Mouse (Mus musculus) bone marrow, adult 2 months (tissue): Measurements from ENCODE around the gene Rpl12.

Experiments used
- CTCF ChIP-seq: fragments of 200-500 bp; IDR thresholded peaks from 2 replicates; pipeline ENCODE4 v1.5.1; 2011; ENCODE audit warnings: low read length, control low read depth; ENCODE audit not compliant: control insufficient read depth, insufficient read depth
- POLR2A ChIP-seq: fragments of 200-500 bp; IDR thresholded peaks from 2 replicates; pipeline ENCODE4 v1.6.1; 2011; ENCODE audit warnings: low read depth, mild to moderate bottlenecking, control low read depth, low read length, borderline replicate concordance; ENCODE audit not compliant: control insufficient read depth

GRCm38 (mm10) chr2:32963981-32964380 is 2.6 kb downstream of the Rpl12 start:
- TF ChIP-seq CTCF, result no peak
- no peak for TF ChIP-seq POLR2A
